Mouse (Mus musculus) heart, postnatal 36 days (tissue): ENCODE measurements around the gene Gsdma3. TPM values are rescaled to one million over a fixed set of nuclear protein-coding genes. Genes with fewer than 3 reads are reported as not detected.
"Not testable (repeated sequence)": the region's sequence is repeated elsewhere in the genome, so short reads cannot be mapped to it uniquely, and the experiment has no call there.

Source experiments
- DNase-seq, 2 experiments: peaks; one replicate each; pipeline ENCODE4 v3.0.0; 2021 to 2022
- intact Hi-C: fragments of 180-260 bp; cut with DNase I; formaldehyde crosslinking; loops from one replicate; pipeline ENCODE4 v1.15.1; 2025
- total RNA-seq, 2 experiments: library from RNA; stranded (reverse); gene quantifications; 2 replicates each; pipeline ENCODE4 v1.2.3; 2021

Gsdma3 gene
- total RNA-seq, 2 experiments from 2014 or later: 3.0 to 3.3 TPM

- intact Hi-C loops: no loop called here
- DNase-seq: no peak
These were observed 31.1 kb upstream of the Gsdma3 start for GRCm38 (mm10) chr11:98595021-98595420.

DNA sequence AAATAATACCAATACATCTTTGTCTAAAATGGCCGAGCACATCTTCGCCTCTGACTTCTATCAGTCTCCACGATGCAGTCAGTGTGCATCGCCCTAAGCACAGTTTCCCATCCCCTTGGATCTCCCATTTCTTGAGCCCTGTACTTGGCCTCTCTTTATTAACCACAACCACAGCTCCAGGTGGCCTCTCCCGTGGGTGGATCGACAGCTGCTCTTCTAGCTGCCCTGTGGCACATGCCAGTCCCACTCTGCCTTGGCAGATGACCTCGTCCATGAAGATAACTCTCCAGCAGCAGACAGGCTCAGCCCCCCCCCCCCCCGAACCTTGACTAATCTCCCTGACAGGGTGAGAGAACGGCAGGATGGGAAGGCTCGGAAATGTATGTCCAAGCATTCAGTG, 30.7 kb upstream of the Gsdma3 start:
- intact Hi-C loops: no loop called here
- no peak for DNase-seq

DNA sequence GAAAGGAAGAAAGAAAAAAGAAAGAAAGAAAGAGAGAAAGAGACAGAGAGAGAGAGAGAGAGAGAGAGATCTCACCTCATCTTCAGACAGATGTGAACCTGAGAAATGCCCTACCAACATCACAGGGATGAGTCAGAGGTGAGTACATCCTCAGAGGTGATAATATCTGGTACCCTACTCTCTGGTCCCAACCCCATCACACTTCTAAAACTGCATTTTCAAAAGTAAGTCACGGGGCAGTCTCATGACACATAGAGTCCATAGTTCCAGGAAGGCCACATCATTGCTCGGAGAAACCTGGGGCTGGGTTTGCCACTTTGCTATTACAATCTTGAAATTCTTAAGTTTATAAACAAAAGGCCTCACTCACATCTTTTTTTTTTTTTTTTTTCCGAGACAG, 30.2 kb upstream of the Gsdma3 start:
- DNase-seq: no peak
- intact Hi-C loops: no loop called here

DNA sequence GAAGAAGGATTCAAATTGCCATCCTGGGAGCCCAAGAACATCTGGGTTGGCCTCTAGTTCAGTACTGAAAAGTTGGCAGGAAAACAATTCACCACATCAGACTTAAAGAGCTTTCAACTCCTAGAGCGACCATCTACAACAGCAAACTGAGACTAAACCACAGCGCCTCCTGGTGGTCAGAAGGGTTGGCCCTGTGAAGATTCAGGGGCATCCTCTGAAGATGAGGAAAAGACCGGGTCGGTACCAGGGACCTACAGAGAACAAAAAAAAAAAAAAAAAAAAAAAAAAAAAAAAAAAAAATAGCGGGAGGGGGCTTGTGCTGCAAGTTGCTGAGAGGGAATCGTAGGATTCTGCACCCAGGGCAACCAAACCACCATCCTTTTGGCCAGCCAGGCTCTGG, 28.8 kb upstream of the Gsdma3 start:
- DNase-seq: peak; percentile 48 to 73
- intact Hi-C loops: loop anchor here (1.0 kb wide), 1 partner anchor 42 kb away; no protein-coding TSS in a partner anchor

- intact Hi-C loops: loop anchor here (1.0 kb wide), 1 partner anchor 43 kb away; no protein-coding TSS in a partner anchor
- DNase-seq: no peak
These were observed 28.2 kb upstream of the Gsdma3 start, which contains the start of gene Lrrc3c for GRCm38 (mm10) chr11:98597991-98598390. TSS of gene Lrrc3c (plus strand) at chr11:98598291.

GRCm38 (mm10) chr11:98598851-98599290, 27.3 kb upstream of the Gsdma3 start:
- DNase-seq: no peak
- intact Hi-C loops: no loop called here

GRCm38 (mm10) chr11:98599291-98599690, 26.9 kb upstream of the Gsdma3 start:
- DNase-seq: no peak
- intact Hi-C loops: no loop called here

DNA sequence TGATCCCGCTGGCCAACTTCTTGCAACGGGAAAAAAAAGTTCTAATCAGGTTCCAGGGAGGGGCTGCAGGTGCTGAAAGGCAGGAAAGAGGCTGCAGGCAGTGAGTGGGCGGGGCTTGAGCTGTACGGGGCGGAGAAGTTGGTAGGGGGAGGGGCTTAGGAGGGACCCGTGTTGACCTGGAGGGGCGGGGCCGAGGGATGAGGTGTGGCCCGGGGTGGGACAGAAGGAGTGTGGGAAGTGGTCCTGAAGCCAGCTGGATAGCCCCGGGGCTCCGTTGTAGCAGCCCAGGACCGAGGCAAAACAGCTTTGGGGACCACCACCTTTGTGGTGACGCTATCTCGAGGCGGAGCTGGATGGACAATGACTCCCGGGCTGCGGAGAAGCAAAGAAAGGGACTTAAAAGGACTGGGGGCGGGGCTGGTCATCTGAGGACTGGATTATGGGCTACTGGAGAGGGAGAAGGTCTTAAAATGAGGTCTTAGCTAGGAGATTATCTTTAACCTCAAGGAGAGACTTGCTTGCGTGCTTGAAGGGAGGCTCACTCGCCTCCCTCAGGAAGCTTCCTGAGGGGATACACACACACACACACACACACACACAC, 24.0 kb upstream of the Gsdma3 start:
- intact Hi-C loops: no loop called here

DNA sequence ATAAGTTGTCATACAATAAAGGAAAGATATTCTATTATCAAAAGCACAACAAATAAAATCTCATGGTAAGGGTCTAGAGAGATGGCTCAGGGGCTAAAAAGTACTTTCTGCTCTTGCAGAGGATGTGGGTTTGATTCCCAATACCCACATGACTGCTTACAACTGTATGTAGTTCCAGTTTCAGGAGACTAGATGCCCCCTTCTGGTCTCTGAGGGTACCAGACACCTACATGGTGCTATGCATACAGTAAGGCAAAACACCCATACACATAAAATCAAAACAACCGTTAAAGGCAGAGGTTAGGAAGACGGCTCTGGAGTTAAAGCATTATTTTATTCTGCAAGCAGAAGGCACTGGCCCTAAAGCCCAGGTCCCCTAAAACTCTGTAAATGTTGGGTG, 22.2 kb upstream of the Gsdma3 start:
- DNase-seq: no peak
- intact Hi-C loops: loop anchor here (2.0 kb wide), 1 partner anchor 35 kb away; no protein-coding TSS in a partner anchor

More for the DNA sequence above, 24.0 kb upstream of the Gsdma3 start:
- no peak for DNase-seq

- DNase-seq: not testable (repeated sequence)
- intact Hi-C loops: loop anchor here (1.0 to 5.0 kb wide), 3 partner anchors 29 to 52 kb away; no protein-coding TSS in a partner anchor
These were observed 21.2 kb upstream of the Gsdma3 start for GRCm38 (mm10) chr11:98604911-98605310.

DNA sequence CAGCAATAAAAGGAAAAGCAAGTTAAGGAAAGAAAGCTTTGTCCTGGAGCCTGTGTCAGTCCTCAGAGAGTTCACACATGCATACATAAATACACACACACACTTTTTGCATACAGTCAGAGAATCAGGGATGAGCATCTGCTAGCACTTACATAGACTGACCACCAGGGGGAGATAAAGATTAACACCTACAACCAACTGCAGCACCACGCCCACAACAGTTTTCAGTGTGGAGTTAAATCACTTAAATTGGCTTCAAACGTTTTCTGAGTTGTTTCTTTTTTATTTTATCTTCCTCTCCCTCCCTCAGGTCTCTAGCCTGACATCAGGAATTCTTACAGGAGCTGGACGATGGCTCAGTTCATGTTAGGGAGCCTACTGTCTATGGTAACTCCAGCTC, 19.4 kb upstream of the Gsdma3 start:
- no peak for DNase-seq
- intact Hi-C loops: loop anchor here (5.0 kb wide), 1 partner anchor 51 kb away; no protein-coding TSS in a partner anchor

GRCm38 (mm10) chr11:98620791-98621190, 5.4 kb upstream of the Gsdma3 start:
- intact Hi-C loops: no loop called here
- DNase-seq: no peak

DNA sequence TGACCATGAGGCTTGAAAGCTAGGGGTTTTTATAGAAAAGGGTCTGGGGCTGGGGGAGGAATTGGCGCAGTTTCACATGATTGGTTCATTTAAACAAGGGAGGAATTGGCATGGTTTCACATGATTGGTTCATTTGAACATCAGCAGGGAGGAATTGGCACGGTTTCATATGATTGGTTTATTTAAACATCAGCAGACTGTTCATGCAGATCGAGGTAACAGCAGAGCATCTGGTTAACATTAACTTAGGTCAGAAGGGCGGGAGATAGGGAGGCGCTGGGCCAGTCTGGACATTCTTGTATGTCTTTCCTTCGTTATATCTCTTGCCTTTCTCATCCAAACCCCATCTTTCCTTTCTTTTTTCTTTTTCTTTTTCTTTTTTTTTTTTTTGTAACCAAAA, 2.2 kb upstream of the Gsdma3 start:
- DNase-seq, intact Hi-C loops: not testable (repeated sequence)

DNA sequence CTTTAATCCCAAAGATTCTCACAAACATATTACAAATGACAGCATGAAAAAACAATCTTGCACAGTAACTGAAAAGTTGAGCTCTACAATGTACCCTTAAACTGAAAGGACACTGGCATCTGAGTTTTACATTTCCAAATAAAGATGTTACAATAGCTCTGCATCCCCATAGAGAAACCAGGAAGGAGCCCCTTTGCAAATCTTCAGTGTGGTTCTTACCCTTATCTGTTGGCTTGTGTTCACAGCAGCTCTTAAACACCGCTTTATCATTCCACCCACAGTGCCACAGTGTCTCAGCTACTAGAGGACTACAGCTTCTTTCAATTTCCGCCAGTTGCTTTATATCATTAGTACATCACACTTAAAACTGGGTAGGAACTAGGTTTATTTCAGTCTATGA, 1.8 kb upstream of the Gsdma3 start:
- intact Hi-C loops, DNase-seq: not testable (repeated sequence)

DNA sequence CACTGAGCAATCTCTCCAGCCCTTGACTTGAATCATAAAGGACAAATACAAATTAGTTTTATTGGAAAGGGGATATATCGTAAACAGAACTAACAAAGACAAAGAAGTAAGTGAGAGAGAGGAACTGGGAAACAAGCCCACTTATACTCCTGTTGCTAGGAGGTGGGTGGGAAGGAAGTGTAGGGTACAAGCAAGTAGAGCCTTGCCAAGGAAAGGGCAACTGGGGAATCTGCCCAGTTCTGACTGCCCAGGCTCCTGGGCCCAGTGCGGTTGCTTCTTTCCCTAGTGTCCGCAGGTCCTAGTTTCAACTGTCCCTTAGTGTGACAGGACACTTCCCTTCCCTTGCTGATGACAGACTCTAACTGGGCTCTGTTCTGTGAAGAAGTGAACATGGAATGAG, 2.5 kb downstream of the Gsdma3 start:
- intact Hi-C loops: no loop called here

DNA sequence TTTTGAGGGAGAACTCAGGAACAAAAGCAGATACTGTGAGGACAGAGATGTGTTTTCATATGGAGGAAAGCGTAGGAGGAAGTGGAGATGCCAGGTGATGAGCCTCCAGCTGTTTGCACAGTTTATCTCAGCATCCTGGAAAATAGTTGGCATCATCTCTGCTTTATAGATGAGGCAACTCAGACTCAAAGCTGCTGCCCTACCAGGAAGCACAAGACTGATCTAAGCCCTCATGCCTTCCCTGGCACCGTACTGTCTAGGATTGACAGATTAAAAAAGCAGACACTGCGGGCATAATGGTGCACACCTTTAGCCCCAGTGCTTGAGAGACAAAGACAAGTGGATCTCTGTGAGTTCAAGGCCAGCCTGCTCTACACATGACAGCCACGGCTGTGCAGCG, 4.5 kb downstream of the Gsdma3 start:
- DNase-seq: no peak

More for the DNA sequence above, 2.5 kb downstream of the Gsdma3 start:
- DNase-seq: no peak

GRCm38 (mm10) chr11:98635312-98635970, 9.3 kb downstream of the Gsdma3 start:
- DNase-seq, intact Hi-C loops: not testable (repeated sequence)

More for the DNA sequence above, 4.5 kb downstream of the Gsdma3 start:
- intact Hi-C loops: no loop called here

GRCm38 (mm10) chr11:98637501-98637900, 11.3 kb downstream of the Gsdma3 start:
- intact Hi-C loops: no loop called here
- no peak for DNase-seq

DNA sequence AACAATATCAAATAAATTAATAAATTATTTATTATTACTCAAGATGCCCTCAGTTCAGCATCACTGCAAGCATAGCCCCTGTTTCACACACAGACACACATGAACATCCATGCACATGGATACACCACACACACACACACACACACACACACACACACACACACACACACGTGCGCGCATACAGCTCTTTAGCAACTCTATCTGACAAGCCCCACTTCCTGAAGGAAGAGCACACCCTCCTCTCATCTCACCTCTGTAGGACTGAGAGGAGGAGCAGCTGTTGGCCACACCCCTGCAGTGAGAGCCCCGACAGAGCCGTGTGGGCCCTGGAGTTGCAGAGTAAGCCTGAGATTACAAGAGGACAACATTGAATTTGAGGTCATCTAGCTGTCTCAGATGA, 13.9 kb downstream of the Gsdma3 start:
- DNase-seq: no peak
- intact Hi-C loops: no loop called here

GRCm38 (mm10) chr11:98644757-98645156, 18.6 kb downstream of the Gsdma3 start:
- intact Hi-C loops: no loop called here
- no peak for DNase-seq

DNA sequence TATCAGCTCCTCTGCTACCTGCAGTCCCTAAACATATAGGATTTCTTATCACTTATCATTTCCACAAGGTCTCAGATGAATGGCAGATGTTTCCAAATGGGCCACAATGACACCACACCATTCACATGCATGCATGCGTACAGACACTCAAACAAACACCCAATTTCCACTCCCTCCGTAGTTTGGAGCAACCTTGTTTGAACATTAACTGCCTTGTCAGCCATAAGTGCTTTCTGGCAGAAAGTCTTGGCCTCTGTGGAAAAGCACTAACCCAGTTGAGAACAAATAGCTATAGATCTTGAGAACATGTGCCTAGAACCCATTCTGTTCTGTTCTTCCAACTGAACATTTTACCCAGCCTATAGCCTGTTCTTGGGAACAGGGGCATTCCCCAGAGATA, 19.8 kb downstream of the Gsdma3 start:
- DNase-seq: no peak
- intact Hi-C loops: no loop called here

- intact Hi-C loops: no loop called here
- no peak for DNase-seq
These were observed 20.3 kb downstream of the Gsdma3 start, which contains the start of gene Gsdma2 for GRCm38 (mm10) chr11:98646459-98646858. TSS of gene Gsdma2 (plus strand) at chr11:98646759.
